Mouse (Mus musculus) embryonic facial prominence, embryonic 10.5 days (tissue): ENCODE measurements around the gene St5. TPM values are rescaled to one million over a fixed set of nuclear protein-coding genes. Genes with fewer than 3 reads are reported as not detected.
A peak's percentile ranks its signal among the peaks of the same experiment; 100 is the strongest.

Experiments used
- DNase-seq: peaks from one replicate; pipeline ENCODE4 v3.0.0-alpha.2; 2017; ENCODE audit warnings: low spot score
- H3K27ac ChIP-seq: fragments of 300-500 bp; sonication (generic); replicated peaks from 2 replicates; pipeline ENCODE4 v1.5.1; 2016; ENCODE audit warnings: mild to moderate bottlenecking
- H3K27me3 ChIP-seq: fragments of 300-500 bp; sonication (generic); replicated peaks from 2 replicates; pipeline ENCODE4 v1.6.1; 2016; ENCODE audit warnings: low read depth, mild to moderate bottlenecking; ENCODE audit not compliant: poor library complexity, severe bottlenecking
- H3K36me3 ChIP-seq: fragments of 300-500 bp; sonication (generic); replicated peaks from 2 replicates; pipeline ENCODE4 v1.6.1; 2016; ENCODE audit warnings: mild to moderate bottlenecking, moderate library complexity
- H3K4me1 ChIP-seq: fragments of 300-500 bp; sonication (generic); 2 replicates; pipeline ENCODE4 v1.6.1; 2016
- H3K4me3 ChIP-seq: fragments of 300-500 bp; sonication (generic); 2 replicates; pipeline ENCODE4 v1.5.1; 2016; ENCODE audit warnings: mild to moderate bottlenecking, moderate library complexity
- H3K9me3 ChIP-seq: fragments of 300-500 bp; sonication (generic); 2 replicates; pipeline ENCODE4 v1.6.1; 2016; ENCODE audit warnings: mild to moderate bottlenecking
- WGBS: fragments of 180-500 bp; shearing (Covaris S2); methylation state at CpG from one replicate; pipeline ENCODE4 v1.1.7; 2016; 5-methylcytosine and 5-hydroxymethylcytosine counted together
- polyA plus RNA-seq: library from polyadenylated mRNA; unstranded; fragments of >200 nt; fragmentation: Nextera tagmentation; extraction: Ambion mirVana; gene quantifications from 2 replicates; pipeline ENCODE4 v1.2.1, GENCODE M21; 2016

Gene St5
- polyA plus RNA-seq, 1 experiment from 2014 or later, result 46.4 TPM

DNA sequence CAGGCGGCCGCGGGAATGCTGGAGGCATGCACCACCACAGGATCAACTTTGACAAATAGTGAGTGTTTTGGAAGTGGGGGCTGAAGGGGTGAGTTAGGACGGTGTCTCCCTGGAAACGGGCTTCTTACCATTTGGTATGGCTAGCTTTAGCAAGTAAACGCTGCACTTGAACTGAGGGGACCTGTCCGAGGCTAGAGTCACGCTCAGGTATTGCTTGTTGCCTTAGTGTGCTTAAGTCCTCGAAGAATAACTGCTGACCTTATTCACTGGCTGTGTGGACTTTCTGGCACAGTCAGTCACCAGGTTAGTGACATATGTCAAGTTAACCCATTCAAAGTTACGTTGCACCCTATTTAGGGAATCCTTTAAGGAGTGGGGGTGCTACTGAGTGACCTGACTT, 183.5 kb downstream of the St5 start:
- peaks cover 34% of the 10 kb centered on the region for H3K4me1 ChIP-seq
- peak overlapping the region; percentile 98 for H3K27ac ChIP-seq
- H3K9me3 ChIP-seq, result no peaks in the 10 kb centered on the region
- H3K27me3 ChIP-seq, result no peaks in the 10 kb centered on the region
- peak overlapping the region; percentile 99 for H3K4me3 ChIP-seq
- peak; percentile 30 for DNase-seq
- WGBS, result 4% methylated on average over 10 of the region's 10 CpGs
- peaks cover 52% of the 10 kb centered on the region for H3K36me3 ChIP-seq

- under 1% methylated on average over 72 of the region's 72 CpGs for WGBS
- peaks cover 44% of the 10 kb centered on the region for H3K36me3 ChIP-seq
- H3K27ac ChIP-seq, result peak within 1 kb of the TSS; percentile 98
- no peaks in the 10 kb centered on the region for H3K27me3 ChIP-seq
- DNase-seq, result peak; percentile 99
- peaks cover 34% of the 10 kb centered on the region for H3K4me1 ChIP-seq
- peak within 1 kb of the TSS; percentile 99 for H3K4me3 ChIP-seq
- no peaks in the 10 kb centered on the region for H3K9me3 ChIP-seq
Observed at GRCm38 (mm10) chr7:109518838-109519696, 184.3 kb downstream of the St5 start, which contains the start of gene Rpl27a. TSS of gene Rpl27a (plus strand) at chr7:109519147.

DNA sequence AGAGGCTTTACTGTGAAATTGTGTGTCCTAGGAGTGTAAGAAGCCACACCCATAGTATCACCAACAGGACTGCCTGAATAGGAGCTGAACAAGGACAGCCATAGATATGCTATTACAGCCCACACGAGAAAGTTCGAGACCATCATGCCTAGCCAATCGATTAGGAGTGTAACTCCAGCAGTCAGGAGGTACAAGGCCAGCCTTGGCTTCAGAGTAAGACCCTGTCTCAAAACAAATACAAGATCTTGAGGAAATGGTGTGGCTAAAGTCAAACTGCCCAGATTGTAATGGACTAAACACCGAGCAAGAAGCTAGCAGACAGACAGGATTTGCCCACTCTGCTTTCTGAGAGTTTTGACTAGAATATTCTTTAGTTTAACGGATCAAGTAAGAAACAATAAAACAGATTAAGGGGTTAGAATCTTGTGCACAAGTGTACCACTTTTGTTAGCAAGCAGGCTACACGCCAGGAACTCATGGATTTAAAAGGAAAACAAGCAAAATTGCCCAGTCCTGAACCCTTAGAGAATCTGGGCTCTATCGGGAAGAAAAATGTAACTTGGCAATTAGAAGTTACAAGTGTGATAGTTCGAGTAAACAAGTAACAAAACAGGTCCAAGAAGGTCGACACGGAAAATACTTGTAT, 185.2 kb downstream of the St5 start:
- no peaks in the 10 kb centered on the region for H3K9me3 ChIP-seq
- H3K27ac ChIP-seq, result peak overlapping the region; percentile 98
- 23% methylated on average over 10 of the region's 10 CpGs for WGBS
- no peaks in the 10 kb centered on the region for H3K27me3 ChIP-seq
- no peak for DNase-seq
- H3K36me3 ChIP-seq, result peaks cover 35% of the 10 kb centered on the region
- H3K4me1 ChIP-seq, result peaks cover 34% of the 10 kb centered on the region
- H3K4me3 ChIP-seq, result peak overlapping the region; percentile 99

DNA sequence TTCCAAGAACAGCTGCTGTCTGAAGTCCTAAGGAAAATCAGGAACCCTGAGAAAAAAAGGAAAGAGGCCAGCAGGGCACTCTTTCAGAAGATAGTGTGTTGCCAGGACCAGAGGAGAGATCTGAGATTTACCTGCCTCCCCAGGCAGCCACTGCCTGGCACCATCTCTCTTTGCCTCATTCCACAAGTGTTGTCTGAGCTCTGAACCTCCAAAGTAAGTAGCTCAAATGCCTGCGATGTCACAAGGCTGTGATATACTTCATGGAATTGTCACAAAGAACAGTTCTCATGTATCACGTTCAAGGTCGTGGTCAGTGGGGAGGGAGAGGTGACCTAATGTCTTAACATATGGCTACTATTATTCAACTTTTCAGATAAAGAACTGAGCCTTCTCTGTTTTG, 186.9 kb downstream of the St5 start:
- peaks cover 25% of the 10 kb centered on the region for H3K4me1 ChIP-seq
- no peaks in the 10 kb centered on the region for H3K27me3 ChIP-seq
- peaks cover 18% of the 10 kb centered on the region for H3K36me3 ChIP-seq
- WGBS, result 81% methylated on average over 3 of the region's 3 CpGs
- no peak for DNase-seq
- no peak overlapping the region for H3K4me3 ChIP-seq
- no peaks in the 10 kb centered on the region for H3K9me3 ChIP-seq
- no peak overlapping the region for H3K27ac ChIP-seq

DNA sequence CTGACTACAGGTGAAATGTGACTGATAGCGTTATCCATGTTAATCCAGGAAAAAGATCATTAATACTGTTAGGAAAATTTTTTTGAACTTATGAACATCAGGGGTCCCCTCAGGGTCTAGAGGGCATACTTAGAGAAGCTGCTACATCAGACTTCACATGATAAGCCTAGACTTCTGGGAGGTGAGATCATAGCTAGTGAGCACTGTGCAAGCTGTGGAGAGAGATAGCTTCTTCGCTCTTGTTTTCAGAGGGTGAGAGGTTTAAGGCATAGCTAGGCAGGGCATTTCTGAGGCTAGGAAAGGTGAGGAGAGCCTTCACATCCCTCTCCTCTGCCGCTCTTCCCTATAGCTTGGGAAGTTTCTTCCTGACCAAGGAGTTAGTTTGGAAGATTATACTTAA, 191.6 kb downstream of the St5 start:
- H3K4me3 ChIP-seq, result no peak overlapping the region
- peaks cover 6% of the 10 kb centered on the region; the same call in 1 of the 2 replicates for H3K27me3 ChIP-seq
- DNase-seq, result no peak
- WGBS, result 90% methylated on average over 3 of the region's 3 CpGs
- H3K9me3 ChIP-seq, result no peaks in the 10 kb centered on the region
- H3K4me1 ChIP-seq, result peaks cover 10% of the 10 kb centered on the region
- H3K27ac ChIP-seq, result no peak overlapping the region
- no peaks in the 10 kb centered on the region for H3K36me3 ChIP-seq

- WGBS, result 71% methylated on average over 2 of the region's 2 CpGs
- peaks cover 6% of the 10 kb centered on the region; the same call in 1 of the 2 replicates for H3K27me3 ChIP-seq
- H3K27ac ChIP-seq, result no peak overlapping the region
- no peak overlapping the region for H3K4me3 ChIP-seq
- no peaks in the 10 kb centered on the region for H3K9me3 ChIP-seq
- no peaks in the 10 kb centered on the region for H3K36me3 ChIP-seq
- no peak for DNase-seq
- H3K4me1 ChIP-seq, result peaks cover 11% of the 10 kb centered on the region
Observed at GRCm38 (mm10) chr7:109510799-109511198, 192.6 kb downstream of the St5 start.

- WGBS, result 82% methylated on average over 4 of the region's 4 CpGs
Observed at GRCm38 (mm10) chr7:109508034-109508433, 195.4 kb downstream of the St5 start, which contains the start of gene Trim66. TSS of gene Trim66 (minus strand) at chr7:109508134.

DNA sequence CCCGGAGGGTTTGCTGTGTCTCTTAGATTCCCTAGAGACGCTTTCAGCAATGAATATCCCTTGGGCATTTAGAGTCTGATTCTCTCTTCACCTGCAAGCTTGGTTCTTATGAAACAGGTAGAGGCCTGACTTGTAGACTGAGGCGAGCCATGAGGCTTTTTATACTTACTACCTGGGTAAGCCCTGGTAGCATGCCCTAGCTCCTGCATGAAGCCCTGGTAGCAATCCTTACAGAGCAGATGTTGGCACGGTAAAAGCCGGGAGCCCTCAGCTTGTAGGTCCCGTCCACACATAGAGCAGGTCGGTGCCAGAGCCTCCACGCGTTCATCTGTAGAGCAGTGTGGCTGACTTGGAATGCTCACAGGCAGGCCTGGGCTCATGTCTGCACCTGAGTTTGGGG, 195.8 kb downstream of the St5 start:
- H3K4me3 ChIP-seq, result no peak overlapping the region
- WGBS, result 33% methylated on average over 9 of the region's 9 CpGs
- H3K4me1 ChIP-seq, result peaks cover 11% of the 10 kb centered on the region
- H3K9me3 ChIP-seq, result no peaks in the 10 kb centered on the region
- H3K27ac ChIP-seq, result no peak overlapping the region
- DNase-seq, result no peak
- no peaks in the 10 kb centered on the region for H3K36me3 ChIP-seq
- H3K27me3 ChIP-seq, result peaks cover 6% of the 10 kb centered on the region; the same call in 1 of the 2 replicates

More at GRCm38 (mm10) chr7:109508034-109508433, 195.4 kb downstream of the St5 start, which contains the start of gene Trim66:
- Histone ChIP-seq H3K4me1 (peaks cover 11% of the 10 kb centered on the region), H3K27me3 (peaks cover 6% of the 10 kb centered on the region; the same call in 1 of the 2 replicates), H3K4me3 (no peak within 1 kb of the TSS), H3K27ac (no peak within 1 kb of the TSS), H3K36me3 (no peaks in the 10 kb centered on the region), H3K9me3 (no peaks in the 10 kb centered on the region)
- no peak for DNase-seq

GRCm38 (mm10) chr7:109507119-109507518, 196.3 kb downstream of the St5 start:
- peak; percentile 45 for DNase-seq
- Histone ChIP-seq H3K36me3 (no peaks in the 10 kb centered on the region), H3K4me3 (no peak overlapping the region), H3K9me3 (no peaks in the 10 kb centered on the region), H3K27ac (no peak overlapping the region), H3K4me1 (peaks cover 11% of the 10 kb centered on the region), H3K27me3 (peaks cover 6% of the 10 kb centered on the region; the same call in 1 of the 2 replicates)
- 7% methylated on average over 8 of the region's 8 CpGs for WGBS

DNA sequence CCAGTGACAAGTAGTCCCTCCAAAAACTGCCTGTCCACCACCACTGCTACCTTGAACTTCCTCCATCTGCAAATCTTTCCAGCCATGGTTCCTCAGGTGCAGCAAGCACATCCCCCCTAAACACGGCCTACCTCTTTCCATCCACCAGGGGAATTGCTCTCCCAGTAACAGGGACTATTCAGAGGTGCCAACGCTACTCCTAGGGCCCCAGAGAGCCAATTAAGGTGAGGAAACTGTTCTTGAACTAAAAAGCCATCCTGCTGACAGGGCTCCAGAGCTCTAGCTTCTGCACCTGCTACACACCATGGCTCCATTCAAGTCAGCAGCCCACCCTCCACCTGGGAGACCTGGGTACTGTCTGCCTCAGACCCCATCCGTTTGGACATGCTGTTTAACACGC, 205.9 kb downstream of the St5 start:
- DNase-seq, result no peak
- 59% methylated on average over 4 of the region's 4 CpGs for WGBS
- Histone ChIP-seq H3K4me3 (no peak overlapping the region), H3K4me1 (peaks cover 17% of the 10 kb centered on the region), H3K9me3 (no peaks in the 10 kb centered on the region), H3K36me3 (no peaks in the 10 kb centered on the region), H3K27ac (no peak overlapping the region), H3K27me3 (peaks cover 28% of the 10 kb centered on the region)

- Histone ChIP-seq H3K27ac (no peak overlapping the region), H3K9me3 (no peaks in the 10 kb centered on the region), H3K36me3 (no peaks in the 10 kb centered on the region), H3K4me1 (peaks cover 17% of the 10 kb centered on the region), H3K4me3 (peak overlapping the region; percentile 36), H3K27me3 (peaks cover 36% of the 10 kb centered on the region)
- 9% methylated on average over 21 of the region's 21 CpGs for WGBS
- peak; percentile 30 for DNase-seq
Observed at GRCm38 (mm10) chr7:109493319-109494316, 209.8 kb downstream of the St5 start.
